Mouse (Mus musculus): ENCODE data around the gene Ttc7b. TPM values are rescaled to one million over a fixed set of nuclear protein-coding genes. Genes with fewer than 3 reads are reported as not detected.

Gene Ttc7b
- polyA plus RNA-seq, 1 experiment from 2014 or later: 1.2 TPM

DNA sequence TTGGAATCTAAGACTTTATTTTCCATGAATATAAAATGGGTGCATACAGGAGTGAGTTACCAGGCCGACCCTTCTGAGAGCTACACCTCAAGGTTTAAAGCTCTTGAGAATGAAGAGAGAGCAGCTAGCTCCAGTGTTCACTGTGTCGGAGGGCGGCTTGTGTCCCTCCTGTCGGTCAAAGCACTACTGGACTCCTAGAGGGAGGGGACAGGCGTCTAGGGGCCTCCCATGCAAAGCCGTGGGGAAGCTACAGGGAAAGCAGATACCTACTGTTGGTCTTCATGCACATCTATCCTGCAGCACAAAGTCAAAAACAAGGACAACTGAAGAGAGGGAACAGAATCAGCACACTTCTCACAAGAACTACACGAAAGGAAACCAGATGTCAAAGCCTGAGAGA lies 74.9 kb downstream of the Ttc7b start:
- Histone ChIP-seq H3K4me1 (replicated peaks) (no peaks in the 10 kb centered on the region), H3K27ac (no peak overlapping the region)

DNA sequence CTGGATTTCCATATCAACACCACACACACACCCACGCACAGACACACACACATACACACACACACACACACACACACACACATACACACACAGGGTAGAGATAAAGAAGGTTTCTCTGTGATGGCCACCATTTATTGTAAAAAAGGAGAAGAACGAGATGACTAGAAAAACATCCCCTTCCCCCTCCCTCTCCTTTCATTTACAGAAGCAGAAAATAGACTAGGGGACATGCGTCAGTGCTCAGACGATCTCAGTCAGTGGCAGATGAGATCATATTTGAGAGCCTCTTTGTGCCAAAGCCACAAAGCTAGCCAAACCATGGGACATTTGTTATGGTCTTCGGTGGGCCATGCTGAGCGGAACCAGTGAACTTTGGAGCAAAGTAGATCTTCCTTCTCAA lies 75.4 kb downstream of the Ttc7b start:
- WGBS (ENCODE audit: insufficient replicate concordance): 61% methylated on average over 6 of the region's 6 CpGs
- H3K27ac ChIP-seq: no peak overlapping the region
- H3K9ac ChIP-seq: no peak overlapping the region
- ATAC-seq (ENCODE audit: low read depth): no peak
- no peaks in the 10 kb centered on the region for H3K9me3 ChIP-seq (replicated peaks)
- H3K4me3 ChIP-seq (replicated peaks): no peak overlapping the region
- no peaks in the 10 kb centered on the region for H3K4me1 ChIP-seq (replicated peaks)
- H3K36me3 ChIP-seq: no peaks in the 10 kb centered on the region
- H3K27me3 ChIP-seq: no peaks in the 10 kb centered on the region
- DNase-seq: no peak
- no peak overlapping the region for H3K4me2 ChIP-seq

More for the DNA sequence above, 74.9 kb downstream of the Ttc7b start:
- H3K4me2 ChIP-seq: no peak overlapping the region
- no peak for DNase-seq
- H3K9ac ChIP-seq: no peak overlapping the region
- H3K36me3 ChIP-seq: no peaks in the 10 kb centered on the region
- no peak overlapping the region for H3K4me3 ChIP-seq (replicated peaks)
- no peaks in the 10 kb centered on the region for H3K27me3 ChIP-seq
- WGBS (ENCODE audit: insufficient replicate concordance): 72% methylated on average over 7 of the region's 7 CpGs
- H3K9me3 ChIP-seq (replicated peaks): no peaks in the 10 kb centered on the region
- ATAC-seq (ENCODE audit: low read depth): no peak

- H3K9me3 ChIP-seq (replicated peaks): no peaks in the 10 kb centered on the region
- no peak overlapping the region for H3K4me2 ChIP-seq
- DNase-seq: no peak
- H3K4me1 ChIP-seq (replicated peaks): no peaks in the 10 kb centered on the region
- H3K4me3 ChIP-seq (replicated peaks): no peak overlapping the region
- no peaks in the 10 kb centered on the region for H3K36me3 ChIP-seq
- ATAC-seq (ENCODE audit: low read depth): no peak
- H3K9ac ChIP-seq: no peak overlapping the region
- H3K27ac ChIP-seq: no peak overlapping the region
- no peaks in the 10 kb centered on the region for H3K27me3 ChIP-seq
- WGBS (ENCODE audit: insufficient replicate concordance): 81% methylated on average over 3 of the region's 3 CpGs
These were observed 75.9 kb downstream of the Ttc7b start for GRCm38 (mm10) chr12:100444671-100445165.

GRCm38 (mm10) chr12:100443452-100443851 lies 77.2 kb downstream of the Ttc7b start:
- Histone ChIP-seq H3K4me1 (replicated peaks) (no peaks in the 10 kb centered on the region), H3K4me2 (no peak overlapping the region), H3K27me3 (no peaks in the 10 kb centered on the region), H3K9me3 (replicated peaks) (no peaks in the 10 kb centered on the region), H3K9ac (no peak overlapping the region), H3K36me3 (no peaks in the 10 kb centered on the region), H3K4me3 (replicated peaks) (no peak overlapping the region), H3K27ac (no peak overlapping the region)
- no peak for ATAC-seq (ENCODE audit: low read depth)
- no peak for DNase-seq
- 65% methylated on average over 6 of the region's 6 CpGs for WGBS (ENCODE audit: insufficient replicate concordance)

DNA sequence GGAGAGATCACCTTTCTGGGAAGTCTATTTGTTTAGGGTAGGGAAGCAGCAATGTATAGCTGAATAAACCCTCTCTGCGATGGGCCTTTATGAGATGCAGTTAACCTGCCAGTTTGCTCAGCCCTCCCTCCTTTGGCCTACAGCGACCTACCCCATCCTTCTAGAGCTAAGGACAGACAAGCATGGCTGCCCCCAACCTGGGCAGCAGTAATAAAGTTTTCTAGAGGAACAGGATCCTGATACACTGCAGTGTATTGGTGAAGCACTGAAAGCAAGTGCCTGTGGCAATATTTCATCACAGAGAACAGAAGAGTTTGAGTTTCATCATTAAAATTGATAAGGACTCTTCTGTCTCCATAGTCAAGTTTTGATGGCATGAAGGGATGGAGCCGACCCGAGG lies 79.0 kb downstream of the Ttc7b start:
- no peaks in the 10 kb centered on the region for H3K4me1 ChIP-seq (replicated peaks)
- H3K4me2 ChIP-seq: no peak overlapping the region
- H3K9me3 ChIP-seq (replicated peaks): no peaks in the 10 kb centered on the region
- DNase-seq: no peak
- no peak for ATAC-seq (ENCODE audit: low read depth)
- no peaks in the 10 kb centered on the region for H3K27me3 ChIP-seq
- no peak overlapping the region for H3K9ac ChIP-seq
- H3K36me3 ChIP-seq: no peaks in the 10 kb centered on the region
- H3K4me3 ChIP-seq (replicated peaks): no peak overlapping the region
- no peak overlapping the region for H3K27ac ChIP-seq
- 70% methylated on average over 4 of the region's 4 CpGs for WGBS (ENCODE audit: insufficient replicate concordance)

DNA sequence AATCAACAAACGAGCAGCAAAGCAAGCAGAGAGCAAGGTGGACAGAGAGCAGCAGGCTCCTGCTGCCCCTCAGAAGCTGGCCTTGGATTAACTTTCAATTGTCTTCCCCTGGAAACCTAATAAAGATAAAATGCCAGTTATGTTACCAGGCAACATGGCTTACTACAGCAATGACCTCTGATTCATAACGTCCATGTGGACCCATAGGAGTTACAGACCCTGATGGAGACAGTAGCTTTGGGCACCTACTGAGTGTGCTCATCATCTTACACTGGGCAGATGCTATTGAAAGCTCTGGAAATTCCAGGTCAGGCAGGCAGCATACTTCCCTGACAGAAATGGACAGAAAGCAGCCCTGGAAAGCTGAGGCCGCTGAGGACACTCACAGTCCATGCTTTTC lies 80.7 kb downstream of the Ttc7b start:
- no peak for ATAC-seq (ENCODE audit: low read depth)
- no peaks in the 10 kb centered on the region for H3K36me3 ChIP-seq
- H3K4me1 ChIP-seq (replicated peaks): no peaks in the 10 kb centered on the region
- no peaks in the 10 kb centered on the region for H3K9me3 ChIP-seq (replicated peaks)
- H3K27me3 ChIP-seq: no peaks in the 10 kb centered on the region
- H3K27ac ChIP-seq: no peak overlapping the region; the same call in 1 of the 2 replicates
- no peak overlapping the region for H3K4me3 ChIP-seq (replicated peaks)
- no peak overlapping the region for H3K4me2 ChIP-seq
- no peak for DNase-seq
- 53% methylated on average over 3 of the region's 3 CpGs for WGBS (ENCODE audit: insufficient replicate concordance)
- no peak overlapping the region for H3K9ac ChIP-seq

DNA sequence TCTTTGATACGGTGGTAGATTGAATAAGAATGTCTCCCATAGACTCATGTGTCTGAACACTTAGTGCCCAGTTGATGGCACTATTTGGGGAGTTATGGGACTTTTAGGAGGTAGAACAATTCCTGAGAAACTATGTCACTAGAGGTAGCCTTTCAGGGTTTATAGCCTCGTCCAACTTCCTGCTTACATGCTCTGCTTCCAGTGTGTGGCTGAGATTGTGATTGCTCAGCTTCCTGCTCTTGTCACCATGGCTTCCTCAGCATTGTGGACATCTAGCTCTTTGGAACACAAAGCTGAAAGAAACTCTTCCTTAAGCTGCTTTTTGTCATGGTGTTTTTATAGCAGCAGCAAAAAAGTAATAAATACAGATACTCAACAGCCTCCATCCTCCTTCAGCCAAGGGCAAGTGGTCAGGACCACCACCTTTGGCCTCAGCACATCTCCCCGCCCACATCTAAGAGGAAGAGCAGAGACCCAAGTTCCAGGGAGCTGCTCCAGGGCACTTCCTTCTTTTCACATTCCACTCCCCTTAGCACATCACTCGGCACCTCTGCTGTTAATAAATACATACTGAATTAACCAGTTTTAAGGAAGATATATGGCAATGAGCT lies 81.4 kb downstream of the Ttc7b start:
- Histone ChIP-seq H3K4me2 (no peak overlapping the region), H3K9ac (no peak overlapping the region), H3K27me3 (no peaks in the 10 kb centered on the region), H3K27ac (no peak overlapping the region), H3K9me3 (replicated peaks) (no peaks in the 10 kb centered on the region), H3K4me1 (replicated peaks) (no peaks in the 10 kb centered on the region), H3K36me3 (no peaks in the 10 kb centered on the region), H3K4me3 (replicated peaks) (no peak overlapping the region)
- ATAC-seq (ENCODE audit: low read depth) (no peak), DNase-seq (no peak)
- WGBS (ENCODE audit: insufficient replicate concordance): 59% methylated on average over 4 of the region's 4 CpGs

DNA sequence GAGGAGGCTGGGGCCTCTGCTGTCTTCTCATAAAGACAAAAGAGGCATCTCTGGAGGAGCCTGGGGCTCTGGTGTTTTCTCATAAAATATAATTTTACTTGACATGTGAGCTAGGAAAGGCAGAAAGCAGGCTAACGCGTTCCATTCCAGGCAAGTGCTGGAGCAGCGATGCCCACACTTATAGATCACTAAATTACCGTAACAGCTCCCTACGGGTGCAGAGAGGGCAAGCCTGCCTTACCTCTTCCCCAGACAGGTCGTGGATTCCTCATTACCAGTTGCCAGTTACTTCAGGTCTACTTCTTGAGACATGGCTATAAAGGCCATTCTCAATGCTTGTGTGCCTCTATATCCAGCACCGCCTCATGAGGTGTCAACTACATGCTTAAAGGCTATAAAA lies 82.1 kb downstream of the Ttc7b start:
- no peak for DNase-seq
- no peak overlapping the region for H3K27ac ChIP-seq
- no peak overlapping the region for H3K4me3 ChIP-seq (replicated peaks)
- no peaks in the 10 kb centered on the region for H3K9me3 ChIP-seq (replicated peaks)
- H3K9ac ChIP-seq: no peak overlapping the region
- H3K4me1 ChIP-seq (replicated peaks): no peaks in the 10 kb centered on the region
- H3K4me2 ChIP-seq: no peak overlapping the region
- no peak for ATAC-seq (ENCODE audit: low read depth)
- no peaks in the 10 kb centered on the region for H3K36me3 ChIP-seq
- no peaks in the 10 kb centered on the region for H3K27me3 ChIP-seq
- WGBS (ENCODE audit: insufficient replicate concordance): 75% methylated on average over 7 of the region's 7 CpGs

DNA sequence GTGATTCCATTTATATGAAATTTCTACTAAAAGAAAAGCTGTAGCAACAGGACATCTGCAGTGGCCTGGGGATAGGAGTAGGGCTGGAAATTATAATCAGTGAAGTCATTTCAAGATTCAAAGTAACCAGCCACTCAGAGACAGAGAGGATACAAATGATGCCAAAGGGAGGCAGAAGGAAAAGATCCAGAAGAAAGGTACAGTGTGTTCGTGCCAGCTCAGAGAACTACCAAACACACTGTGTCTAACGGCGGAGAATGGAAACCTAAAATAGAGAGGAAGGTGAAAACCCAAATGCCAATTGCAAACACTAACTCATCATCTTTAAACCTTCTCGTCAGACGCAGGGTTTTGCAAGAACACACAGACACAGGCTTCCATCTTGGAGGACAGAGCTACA lies 82.8 kb downstream of the Ttc7b start:
- Histone ChIP-seq H3K4me1 (replicated peaks) (no peaks in the 10 kb centered on the region), H3K36me3 (no peaks in the 10 kb centered on the region), H3K27me3 (no peaks in the 10 kb centered on the region), H3K9ac (no peak overlapping the region), H3K4me3 (replicated peaks) (no peak overlapping the region), H3K4me2 (no peak overlapping the region), H3K27ac (no peak overlapping the region), H3K9me3 (replicated peaks) (no peaks in the 10 kb centered on the region)
- 86% methylated on average over 5 of the region's 5 CpGs for WGBS (ENCODE audit: insufficient replicate concordance)
- ATAC-seq (ENCODE audit: low read depth): no peak
- DNase-seq: no peak

DNA sequence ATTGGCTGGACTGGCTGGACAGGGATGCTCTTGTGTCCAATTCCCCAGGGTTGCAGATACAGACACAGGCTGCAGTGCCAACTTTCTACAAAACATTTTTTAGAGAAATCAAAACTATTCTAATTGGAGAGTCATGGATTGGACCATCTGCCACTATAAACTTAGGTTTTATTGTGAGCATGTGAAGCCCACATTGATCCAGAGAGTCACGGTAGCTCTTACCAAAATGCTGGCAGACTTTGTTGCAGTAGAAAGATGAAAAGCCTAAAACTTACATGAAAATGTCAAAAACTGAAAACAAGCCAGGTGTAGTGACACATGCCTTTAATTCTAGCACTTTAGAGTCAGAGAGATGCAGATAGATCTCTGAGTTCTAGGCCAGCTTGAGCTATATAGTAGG lies 84.9 kb downstream of the Ttc7b start:
- no peaks in the 10 kb centered on the region for H3K36me3 ChIP-seq
- 79% methylated on average over 1 of the region's 1 CpGs for WGBS (ENCODE audit: insufficient replicate concordance)
- H3K4me2 ChIP-seq: no peak overlapping the region
- ATAC-seq (ENCODE audit: low read depth) (no peak), DNase-seq (no peak)
- no peak overlapping the region for H3K9ac ChIP-seq
- no peaks in the 10 kb centered on the region for H3K27me3 ChIP-seq
- H3K4me1 ChIP-seq (replicated peaks): no peaks in the 10 kb centered on the region
- no peak overlapping the region for H3K27ac ChIP-seq
- no peaks in the 10 kb centered on the region for H3K9me3 ChIP-seq (replicated peaks)
- no peak overlapping the region for H3K4me3 ChIP-seq (replicated peaks)

- DNase-seq (no peak), ATAC-seq (ENCODE audit: low read depth) (no peak)
- Histone ChIP-seq H3K4me2 (no peak overlapping the region), H3K4me3 (replicated peaks) (no peak overlapping the region), H3K4me1 (replicated peaks) (no peaks in the 10 kb centered on the region), H3K9me3 (replicated peaks) (no peaks in the 10 kb centered on the region), H3K36me3 (no peaks in the 10 kb centered on the region), H3K27me3 (no peaks in the 10 kb centered on the region), H3K9ac (no peak overlapping the region), H3K27ac (no peak overlapping the region)
- WGBS (ENCODE audit: insufficient replicate concordance): 43% methylated on average over 6 of the region's 6 CpGs
These were observed 88.8 kb downstream of the Ttc7b start for GRCm38 (mm10) chr12:100431830-100432229.

DNA sequence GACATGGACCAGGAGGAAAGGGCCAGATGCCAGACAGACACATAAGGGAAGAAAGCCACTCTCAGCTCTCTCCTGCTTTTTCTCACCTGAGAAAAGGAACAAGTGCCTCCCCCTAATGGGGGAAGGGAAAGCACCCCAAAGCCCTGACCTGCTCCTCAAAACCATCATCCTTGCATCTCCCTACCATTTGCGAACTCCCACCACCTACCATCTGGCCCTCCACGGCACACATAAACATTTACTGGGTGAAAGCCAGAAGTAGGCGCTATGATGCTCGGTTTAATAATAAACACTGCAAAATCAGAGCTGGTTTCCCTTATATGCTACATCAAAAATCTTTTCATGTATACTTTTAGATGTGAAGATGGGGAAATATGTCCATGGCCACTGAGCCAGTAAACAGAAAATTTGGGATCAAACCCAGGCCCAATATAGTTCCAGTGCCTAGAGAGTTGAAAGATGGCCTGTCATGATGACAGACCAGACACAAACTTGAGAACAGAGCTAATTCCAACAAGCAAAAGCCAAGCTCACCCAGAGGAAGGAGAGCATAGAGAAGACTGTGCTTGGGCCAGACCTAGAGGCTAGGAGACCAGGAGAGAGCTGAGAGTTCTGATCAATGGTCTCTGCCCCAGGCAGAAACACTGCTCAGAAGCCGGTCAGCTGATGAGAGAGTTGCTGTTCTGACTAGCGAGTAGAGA lies 91.1 kb downstream of the Ttc7b start:
- Histone ChIP-seq H3K36me3 (no peaks in the 10 kb centered on the region), H3K27ac (no peak overlapping the region), H3K9ac (no peak overlapping the region), H3K9me3 (replicated peaks) (no peaks in the 10 kb centered on the region), H3K4me2 (no peak overlapping the region), H3K27me3 (no peaks in the 10 kb centered on the region), H3K4me3 (replicated peaks) (no peak overlapping the region), H3K4me1 (replicated peaks) (no peaks in the 10 kb centered on the region)
- ATAC-seq (ENCODE audit: low read depth) (no peak), DNase-seq (no peak)
- 71% methylated on average over 6 of the region's 6 CpGs for WGBS (ENCODE audit: insufficient replicate concordance)
